Mouse (Mus musculus) layer of hippocampus, adult 2 months (tissue): ENCODE results near the gene Xrcc3. TPM values are rescaled to one million over a fixed set of nuclear protein-coding genes. Genes with fewer than 3 reads are reported as not detected.

ENCODE experiments used
- DNase-seq, 2 experiments: peaks; one replicate each; pipeline ENCODE4 v3.0.0; 2022; ENCODE audit warnings: low spot score in 2 of 2
- H3K27ac ChIP-seq: fragments of 200-600 bp; 2 replicates; pipeline ENCODE4 v1.8.1; 2022
- H3K4me3 ChIP-seq: fragments of 200-600 bp; 2 replicates; pipeline ENCODE4 v1.8.1; 2022; ENCODE audit warnings: mild to moderate bottlenecking
- CTCF ChIP-seq: fragments of 200-600 bp; conservative IDR thresholded peaks from 2 replicates; pipeline ENCODE4 v1.8.1; 2022; ENCODE audit warnings: antibody characterized with exemption, mild to moderate bottlenecking, moderate library complexity
- long read RNA-seq, 2 experiments: library from polyadenylated mRNA; stranded (forward); transcript quantifications; one replicate each; pipeline ENCODE4 v2.0.0; 2021; ENCODE audit warnings: borderline mapping rate in 2 of 2
- total RNA-seq, 2 experiments: library from RNA; stranded (reverse); gene quantifications; 2 replicates each; pipeline ENCODE4 v1.2.3; 2021

Gene Xrcc3
- total RNA-seq: 1 to 10 TPM; 3.2 to 4.2 TPM
- long read RNA-seq, experiment 1, partial matches to known transcripts: 4 of 8 reads
- long read RNA-seq, experiment 1, other reads (novel, unspliced or antisense): 4 of 8 reads
- long read RNA-seq, experiment 2, partial matches to known transcripts: 4 of 5 reads
- long read RNA-seq, experiment 2, other reads (novel, unspliced or antisense): 1 of 5 reads

GRCm38 (mm10) chr12:111813766-111814617, at the start of gene Xrcc3, which contains the start of gene Zfyve21:
TSS of gene Xrcc3 (minus strand) at chr12:111813873.
TSS of gene Zfyve21 (plus strand) at chr12:111814170.
- peak within 1 kb of the TSS; percentile 79 for H3K4me3 ChIP-seq
- DNase-seq: peak; percentile 94 to 99
- no peak for TF ChIP-seq CTCF
- peak within 1 kb of the TSS; percentile 96 for H3K27ac ChIP-seq

- Histone ChIP-seq H3K4me3 (no peak overlapping the region), H3K27ac (no peak overlapping the region)
- TF ChIP-seq CTCF: no peak
- no peak for DNase-seq
Observed at GRCm38 (mm10) chr12:111855448-111855847, 41.8 kb upstream of the Xrcc3 start.

- no peak for TF ChIP-seq CTCF
- no peak for DNase-seq
- no peak overlapping the region for H3K4me3 ChIP-seq
- peak overlapping the region; percentile 47; the same call in 1 of the 2 replicates for H3K27ac ChIP-seq
Observed at GRCm38 (mm10) chr12:111853546-111853945, 39.9 kb upstream of the Xrcc3 start.

GRCm38 (mm10) chr12:111853011-111853436, 39.4 kb upstream of the Xrcc3 start:
- Histone ChIP-seq H3K27ac (peak overlapping the region; percentile 47; the same call in 1 of the 2 replicates), H3K4me3 (no peak overlapping the region)
- DNase-seq: no peak
- no peak for TF ChIP-seq CTCF

GRCm38 (mm10) chr12:111851745-111852144, 38.1 kb upstream of the Xrcc3 start:
- TF ChIP-seq CTCF: no peak
- peak in 1 of 2 experiments; percentile 47 for DNase-seq
- Histone ChIP-seq H3K27ac (peak overlapping the region; percentile 77), H3K4me3 (no peak overlapping the region)

- Histone ChIP-seq H3K27ac (peak overlapping the region; percentile 77), H3K4me3 (no peak overlapping the region)
- peak; percentile 70 for TF ChIP-seq CTCF
- DNase-seq: no peak
Observed at GRCm38 (mm10) chr12:111851235-111851634, 37.6 kb upstream of the Xrcc3 start.

- Histone ChIP-seq H3K27ac (peak overlapping the region; percentile 68; the same call in 1 of the 2 replicates), H3K4me3 (no peak overlapping the region)
- no peak for DNase-seq
- no peak for TF ChIP-seq CTCF
Observed at GRCm38 (mm10) chr12:111848300-111848798, 34.7 kb upstream of the Xrcc3 start.

- TF ChIP-seq CTCF: no peak
- DNase-seq: no peak
- H3K4me3 ChIP-seq: no peak overlapping the region
- 0 out of 2 replicates have a peak overlapping the region, but pooled peaks have one; percentile 23 for H3K27ac ChIP-seq
Observed at GRCm38 (mm10) chr12:111846815-111847214, 33.1 kb upstream of the Xrcc3 start.

- no peak overlapping the region for H3K27ac ChIP-seq
- no peak for DNase-seq
- TF ChIP-seq CTCF: no peak
Observed at GRCm38 (mm10) chr12:111845953-111846352, 32.3 kb upstream of the Xrcc3 start.

GRCm38 (mm10) chr12:111843470-111843869, 29.8 kb upstream of the Xrcc3 start:
- H3K27ac ChIP-seq: peak overlapping the region; percentile 32; the same call in 1 of the 2 replicates
- no peak for DNase-seq
- no peak for TF ChIP-seq CTCF
- H3K4me3 ChIP-seq: no peak overlapping the region

More at GRCm38 (mm10) chr12:111845953-111846352, 32.3 kb upstream of the Xrcc3 start:
- H3K4me3 ChIP-seq: no peak overlapping the region

GRCm38 (mm10) chr12:111842565-111843433, 29.1 kb upstream of the Xrcc3 start:
- no peak for TF ChIP-seq CTCF
- Histone ChIP-seq H3K4me3 (no peak overlapping the region), H3K27ac (peak overlapping the region; percentile 32; the same call in 1 of the 2 replicates)
- DNase-seq: no peak

- no peak overlapping the region for H3K4me3 ChIP-seq
- no peak for TF ChIP-seq CTCF
- DNase-seq: no peak
- no peak overlapping the region for H3K27ac ChIP-seq
Observed at GRCm38 (mm10) chr12:111833457-111833856, 19.8 kb upstream of the Xrcc3 start.

- H3K4me3 ChIP-seq: no peak overlapping the region
Observed at GRCm38 (mm10) chr12:111832643-111833042, 19.0 kb upstream of the Xrcc3 start.

More at GRCm38 (mm10) chr12:111832643-111833042, 19.0 kb upstream of the Xrcc3 start:
- no peak for DNase-seq
- peak overlapping the region; percentile 46; the same call in 1 of the 2 replicates for H3K27ac ChIP-seq
- TF ChIP-seq CTCF: no peak
